ENCODE assay signal across 16 mouse cellular contexts in genomic region chr17:79120269-79120668, GRCm38 (mm10).
"Had no signal": no experiment of that assay in that cellular context is flagged by ENCODE, and none has a peak within 500 bp of the region (broad histone marks: within the 10 kb centered on the region; RNA-seq: fewer than 3 reads in every experiment).

No protein-coding gene starts in this region.

- H3K27me3 ChIP-seq: neural tube, embryonic 13.5 days; neural tube, embryonic 15.5 days; stomach, embryonic 15.5 days had no signal

- H3K9me3 ChIP-seq: neural tube, embryonic 15.5 days; stomach, embryonic 15.5 days had no signal

- H3K9ac ChIP-seq: neural tube, embryonic 13.5 days; neural tube, embryonic 15.5 days; stomach, embryonic 15.5 days had no signal

- H3K4me1 ChIP-seq: neural tube, embryonic 13.5 days; neural tube, embryonic 15.5 days; stomach, embryonic 15.5 days had no signal

- DNase-seq: retina, postnatal 1 day; right cerebral cortex, adult 18-20 months; right cerebral cortex, postnatal 14 days; right cerebral cortex, postnatal 25 days; right cerebral cortex, postnatal 4 days; spleen, adult 18-20 months; thymus, adult 18-20 months; thymus, adult 2 months; thymus, postnatal 14 days; thymus, postnatal 25 days; thymus, postnatal 36 days; thymus, postnatal 4 days had no signal

- H3K36me3 ChIP-seq: neural tube, embryonic 13.5 days; neural tube, embryonic 15.5 days; stomach, embryonic 15.5 days had no signal

- H3K27ac ChIP-seq: neural tube, embryonic 13.5 days; neural tube, embryonic 15.5 days; stomach, embryonic 15.5 days; stomach, postnatal 0 days had no signal

- H3K4me2 ChIP-seq: neural tube, embryonic 13.5 days; neural tube, embryonic 15.5 days; stomach, embryonic 15.5 days had no signal

- H3K4me3 ChIP-seq: neural tube, embryonic 13.5 days; neural tube, embryonic 15.5 days; stomach, embryonic 15.5 days had no signal
